Mouse (Mus musculus) stomach, embryonic 15.5 days (tissue): Measurements from ENCODE around the gene Surf6. TPM values are rescaled to one million over a fixed set of nuclear protein-coding genes. Genes with fewer than 3 reads are reported as not detected.

Experiments used
- ATAC-seq: fragments of 200-750 bp; cut with Nextera tagmentation; 2 replicates; pipeline ENCODE4 v1.8.0; 2017; ENCODE audit warnings: low read depth, moderate number of reproducible peaks, moderate TSS enrichment; ENCODE audit not compliant: insufficient read depth, low FRiP score
- H3K27ac ChIP-seq: fragments of 300-500 bp; sonication (generic); 2 replicates; pipeline ENCODE4 v1.5.1; 2015; ENCODE audit warnings: mild to moderate bottlenecking, inconsistent platforms
- H3K27me3 ChIP-seq: fragments of 300-500 bp; sonication (generic); replicated peaks from 2 replicates; pipeline ENCODE4 v1.6.1; 2015; ENCODE audit warnings: inconsistent platforms
- H3K36me3 ChIP-seq: fragments of 300-500 bp; sonication (generic); 2 replicates; pipeline ENCODE4 v1.6.1; 2015; ENCODE audit warnings: inconsistent platforms
- H3K4me1 ChIP-seq: fragments of 300-500 bp; sonication (generic); 2 replicates; pipeline ENCODE4 v1.6.1; 2015; ENCODE audit warnings: inconsistent platforms
- H3K4me2 ChIP-seq: fragments of 300-500 bp; sonication (generic); 2 replicates; pipeline ENCODE4 v1.6.1; 2015; ENCODE audit warnings: mild to moderate bottlenecking, inconsistent platforms
- H3K4me3 ChIP-seq: fragments of 300-500 bp; sonication (generic); replicated peaks from 2 replicates; pipeline ENCODE4 v1.5.1; 2015; ENCODE audit warnings: inconsistent platforms
- H3K9ac ChIP-seq: fragments of 300-500 bp; sonication (generic); 2 replicates; pipeline ENCODE4 v1.6.1; 2015; ENCODE audit warnings: inconsistent platforms
- H3K9me3 ChIP-seq: fragments of 300-500 bp; sonication (generic); 2 replicates; pipeline ENCODE4 v1.6.1; 2016; ENCODE audit warnings: inconsistent platforms
- WGBS: fragments of 180-500 bp; shearing (Covaris S2); methylation state at CpG from one replicate; pipeline ENCODE4 v1.1.7; 2015; 5-methylcytosine and 5-hydroxymethylcytosine counted together
- polyA plus RNA-seq: library from polyadenylated mRNA; unstranded; fragments of >200 nt; fragmentation: Nextera tagmentation; extraction: Ambion mirVana; gene quantifications from 2 replicates; pipeline ENCODE4 v1.2.1, GENCODE M21; 2015

Gene Surf6
- polyA plus RNA-seq, 1 experiment from 2014 or later, result 25.2 TPM

DNA sequence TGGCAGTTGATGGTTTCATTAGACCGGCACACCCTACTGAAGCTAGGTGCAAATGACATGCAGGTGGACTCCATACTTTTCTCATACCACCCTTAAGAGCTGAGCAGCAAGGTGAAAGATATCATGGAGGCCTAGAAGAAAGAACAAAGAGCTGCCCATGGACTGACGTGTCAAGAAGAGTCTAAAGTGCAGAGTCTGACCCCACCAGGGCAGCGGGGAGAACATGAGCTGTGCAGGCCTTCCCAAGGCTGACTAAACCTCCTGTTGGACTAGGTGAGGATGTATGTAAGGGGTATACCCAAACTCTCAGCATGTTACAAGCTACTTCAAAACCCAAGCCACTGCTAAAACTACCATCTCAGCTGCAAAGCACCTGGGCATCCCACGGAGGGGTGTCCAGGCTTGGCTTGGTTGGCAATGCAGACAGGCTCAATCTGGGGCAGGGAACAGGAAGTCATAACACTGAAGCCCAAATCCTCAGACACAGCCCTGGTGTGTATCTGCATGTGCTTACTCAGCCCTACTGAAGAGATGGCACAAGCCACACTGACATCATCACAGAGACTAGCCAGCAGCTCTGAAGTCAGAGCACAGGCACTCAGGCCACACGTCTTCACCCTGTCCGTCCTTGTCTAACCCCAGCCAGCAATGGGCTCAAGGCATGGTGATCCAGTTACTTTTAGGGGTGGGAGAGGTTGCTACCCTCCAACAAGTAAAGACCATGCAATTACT is 25.2 kb upstream of the Surf6 start:
- no peaks in the 10 kb centered on the region for H3K9me3 ChIP-seq

DNA sequence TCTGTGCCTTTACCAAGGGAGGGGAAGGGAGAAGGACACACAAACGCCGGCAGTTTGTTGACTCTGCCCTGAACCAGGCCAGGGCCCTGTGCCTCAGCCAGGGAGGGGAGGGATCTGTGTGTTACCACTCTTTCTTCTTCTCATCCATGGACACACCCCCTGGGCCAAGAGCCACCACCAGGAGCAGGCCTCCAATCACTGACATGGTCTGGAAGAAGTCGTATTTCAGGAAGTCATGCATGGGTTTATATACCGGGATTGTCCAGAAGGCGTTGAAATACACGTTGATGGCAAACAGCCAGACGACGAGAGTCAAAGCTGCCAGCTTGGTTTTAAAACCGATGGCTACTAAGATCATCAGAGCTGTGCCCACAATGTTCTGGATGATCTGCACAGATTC is 19.1 kb upstream of the Surf6 start:
- H3K27ac ChIP-seq, result no peak overlapping the region
- H3K4me3 ChIP-seq, result no peak overlapping the region
- no peaks in the 10 kb centered on the region for H3K27me3 ChIP-seq
- ATAC-seq, result peak; percentile 66; the same call in 1 of the 2 replicates
- 64% methylated on average over 9 of the region's 9 CpGs for WGBS
- H3K36me3 ChIP-seq, result peaks cover 79% of the 10 kb centered on the region
- H3K9ac ChIP-seq, result no peak overlapping the region
- peaks cover 13% of the 10 kb centered on the region for H3K4me1 ChIP-seq
- no peaks in the 10 kb centered on the region for H3K9me3 ChIP-seq
- H3K4me2 ChIP-seq, result no peak overlapping the region

More for the DNA sequence above, 25.2 kb upstream of the Surf6 start:
- ATAC-seq, result no peak
- Histone ChIP-seq H3K27me3 (no peaks in the 10 kb centered on the region), H3K9ac (no peak overlapping the region), H3K36me3 (peaks cover 54% of the 10 kb centered on the region), H3K27ac (no peak overlapping the region), H3K4me3 (no peak overlapping the region), H3K4me2 (no peak overlapping the region), H3K4me1 (peaks cover 17% of the 10 kb centered on the region)
- 84% methylated on average over 6 of the region's 6 CpGs for WGBS

DNA sequence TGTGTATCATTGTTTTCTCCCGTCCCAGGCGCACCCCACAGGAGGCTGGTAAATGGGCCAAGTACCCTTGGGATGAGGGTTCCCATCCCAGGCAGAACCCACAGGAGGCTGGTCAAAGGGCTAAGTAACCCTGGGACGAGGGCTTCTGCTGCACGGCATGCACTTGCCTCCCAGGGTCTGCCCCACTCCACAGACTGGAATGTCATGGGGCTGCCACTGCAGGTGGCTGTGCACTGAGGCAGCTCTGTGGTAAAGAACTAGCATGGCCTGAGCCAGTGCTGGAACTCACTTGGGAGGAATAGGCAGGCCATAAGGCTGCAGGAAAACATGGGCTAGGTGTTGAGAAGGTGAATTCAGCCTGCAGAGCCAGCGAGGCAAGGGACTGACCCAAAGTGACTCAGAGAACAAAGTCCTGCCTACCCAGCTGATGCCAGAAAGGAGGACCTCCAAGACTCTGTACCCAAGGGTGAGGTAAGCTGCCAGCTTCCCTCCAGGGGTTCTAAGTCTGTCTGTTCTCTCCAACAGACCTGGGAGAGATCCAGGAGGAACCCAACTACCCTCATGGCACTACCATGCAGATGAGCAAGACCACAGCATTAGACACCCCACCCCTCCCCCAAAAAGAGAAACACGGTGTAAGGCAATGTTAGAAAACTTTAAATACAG is 17.6 kb upstream of the Surf6 start:
- no peak for ATAC-seq
- no peak overlapping the region for H3K4me3 ChIP-seq
- no peaks in the 10 kb centered on the region for H3K9me3 ChIP-seq
- H3K9ac ChIP-seq, result no peak overlapping the region
- peaks cover 17% of the 10 kb centered on the region for H3K4me1 ChIP-seq
- H3K36me3 ChIP-seq, result peaks cover 66% of the 10 kb centered on the region
- no peak overlapping the region for H3K27ac ChIP-seq
- H3K27me3 ChIP-seq, result no peaks in the 10 kb centered on the region
- 89% methylated on average over 6 of the region's 6 CpGs for WGBS
- no peak overlapping the region for H3K4me2 ChIP-seq

DNA sequence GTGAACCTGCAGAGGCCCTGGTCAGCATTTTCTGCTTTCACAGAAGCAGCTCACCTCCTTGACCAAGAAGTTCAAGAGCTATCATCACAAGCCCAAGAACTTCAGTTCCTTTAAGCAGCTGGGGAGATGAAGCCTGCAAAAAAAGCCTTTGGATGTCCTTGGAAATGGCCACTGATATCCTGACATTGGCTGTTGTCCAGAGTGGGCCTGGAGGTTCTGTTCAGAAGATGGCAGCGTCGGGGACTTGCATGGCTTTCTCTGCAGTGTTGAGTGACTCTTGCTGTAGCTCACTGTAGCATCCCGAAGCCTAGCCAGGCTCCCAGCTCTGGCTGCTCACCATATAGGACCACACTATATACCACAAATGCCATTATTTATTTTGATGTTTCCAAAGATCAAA is 17.0 kb upstream of the Surf6 start:
- no peak overlapping the region for H3K27ac ChIP-seq
- no peak overlapping the region for H3K4me2 ChIP-seq
- peaks cover 61% of the 10 kb centered on the region for H3K36me3 ChIP-seq
- peaks cover 21% of the 10 kb centered on the region for H3K4me1 ChIP-seq
- H3K4me3 ChIP-seq, result no peak overlapping the region
- H3K27me3 ChIP-seq, result no peaks in the 10 kb centered on the region
- no peak overlapping the region for H3K9ac ChIP-seq
- no peak for ATAC-seq
- WGBS, result 86% methylated on average over 3 of the region's 3 CpGs
- H3K9me3 ChIP-seq, result no peaks in the 10 kb centered on the region

DNA sequence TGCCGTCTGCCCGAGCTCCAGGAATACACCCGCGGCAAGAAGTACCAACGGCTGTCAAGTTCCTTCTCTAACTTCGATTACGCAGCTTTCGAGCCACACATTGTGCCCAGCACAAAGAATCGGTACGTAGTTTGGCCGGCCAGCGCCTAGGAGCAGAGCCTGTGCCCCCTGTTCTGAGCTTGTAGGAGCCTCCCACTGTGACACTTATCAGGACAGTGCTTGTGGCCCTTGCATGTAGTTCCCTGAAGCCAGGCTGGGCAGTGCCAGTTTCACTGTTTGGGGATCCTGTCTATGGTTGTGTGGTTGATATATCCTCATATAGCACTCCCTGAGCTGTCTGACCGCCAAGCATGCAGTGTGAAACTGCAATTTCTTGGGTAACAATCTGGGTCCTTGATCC is 14.1 kb upstream of the Surf6 start:
- H3K9ac ChIP-seq, result peak overlapping the region; percentile 55
- peaks cover 62% of the 10 kb centered on the region for H3K36me3 ChIP-seq
- H3K27me3 ChIP-seq, result no peaks in the 10 kb centered on the region
- H3K9me3 ChIP-seq, result no peaks in the 10 kb centered on the region
- peak overlapping the region; percentile 77 for H3K27ac ChIP-seq
- 2% methylated on average over 13 of the region's 13 CpGs for WGBS
- peak overlapping the region; percentile 95 for H3K4me2 ChIP-seq
- 0 out of 2 replicates have a peak, but pooled peaks have one; percentile 5 for ATAC-seq
- H3K4me3 ChIP-seq, result peak overlapping the region; percentile 74
- H3K4me1 ChIP-seq, result peaks cover 28% of the 10 kb centered on the region

DNA sequence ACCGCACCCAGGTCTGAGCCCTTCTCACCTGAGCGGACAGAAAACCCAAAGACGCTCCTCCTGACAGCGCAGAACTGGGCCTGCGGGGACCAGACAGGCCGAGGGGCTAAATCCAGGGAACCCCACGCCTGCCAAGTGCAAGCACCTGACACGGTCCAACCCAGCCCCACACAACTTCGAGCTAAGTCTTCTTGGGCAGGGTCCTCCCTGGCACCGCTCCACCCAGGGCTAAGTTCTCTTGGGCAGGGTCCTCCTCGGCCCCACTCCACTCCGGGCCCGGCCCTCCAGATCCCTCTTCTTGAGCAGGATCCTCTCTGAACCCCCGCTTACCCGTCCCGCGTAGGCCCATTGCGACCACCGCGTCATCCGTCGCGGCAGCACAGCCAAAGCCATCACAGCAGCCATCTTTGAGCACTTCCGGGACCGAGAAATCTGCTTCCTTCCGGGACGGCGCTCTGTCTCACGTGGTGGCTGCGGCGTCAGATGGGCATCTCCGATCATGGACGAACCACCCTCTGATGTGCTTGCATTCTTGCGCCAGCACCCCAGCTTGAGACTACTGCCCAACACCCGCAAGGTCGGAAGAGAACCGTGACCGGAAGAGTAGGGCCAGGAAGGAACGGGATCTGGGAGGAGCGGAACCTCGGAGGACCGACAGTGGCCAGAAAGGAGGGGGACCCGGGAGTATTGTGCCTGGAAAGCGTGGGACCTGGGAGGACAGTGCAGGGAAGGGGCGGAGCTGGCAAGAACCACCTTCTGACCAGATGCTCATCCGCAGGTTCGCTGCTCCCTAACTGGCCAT is 13.4 kb upstream of the Surf6 start, which contains the start of the genes Surf2 and Surf1:
TSS of gene Surf2 (plus strand) at position 441 of the 802 bp plus-strand sequence.
TSS of gene Surf1 (minus strand) at position 604 of the 802 bp plus-strand sequence.
- H3K9me3 ChIP-seq, result no peaks in the 10 kb centered on the region
- peak within 1 kb of the TSS; percentile 77 for H3K27ac ChIP-seq
- H3K27me3 ChIP-seq, result no peaks in the 10 kb centered on the region
- H3K4me2 ChIP-seq, result peak within 1 kb of the TSS; percentile 95
- peak within 1 kb of the TSS; percentile 74 for H3K4me3 ChIP-seq
- ATAC-seq, result peak; percentile 67
- H3K9ac ChIP-seq, result peak within 1 kb of the TSS; percentile 55
- peaks cover 57% of the 10 kb centered on the region for H3K36me3 ChIP-seq
- 2% methylated on average over 47 of the region's 47 CpGs for WGBS
- peaks cover 30% of the 10 kb centered on the region for H3K4me1 ChIP-seq

DNA sequence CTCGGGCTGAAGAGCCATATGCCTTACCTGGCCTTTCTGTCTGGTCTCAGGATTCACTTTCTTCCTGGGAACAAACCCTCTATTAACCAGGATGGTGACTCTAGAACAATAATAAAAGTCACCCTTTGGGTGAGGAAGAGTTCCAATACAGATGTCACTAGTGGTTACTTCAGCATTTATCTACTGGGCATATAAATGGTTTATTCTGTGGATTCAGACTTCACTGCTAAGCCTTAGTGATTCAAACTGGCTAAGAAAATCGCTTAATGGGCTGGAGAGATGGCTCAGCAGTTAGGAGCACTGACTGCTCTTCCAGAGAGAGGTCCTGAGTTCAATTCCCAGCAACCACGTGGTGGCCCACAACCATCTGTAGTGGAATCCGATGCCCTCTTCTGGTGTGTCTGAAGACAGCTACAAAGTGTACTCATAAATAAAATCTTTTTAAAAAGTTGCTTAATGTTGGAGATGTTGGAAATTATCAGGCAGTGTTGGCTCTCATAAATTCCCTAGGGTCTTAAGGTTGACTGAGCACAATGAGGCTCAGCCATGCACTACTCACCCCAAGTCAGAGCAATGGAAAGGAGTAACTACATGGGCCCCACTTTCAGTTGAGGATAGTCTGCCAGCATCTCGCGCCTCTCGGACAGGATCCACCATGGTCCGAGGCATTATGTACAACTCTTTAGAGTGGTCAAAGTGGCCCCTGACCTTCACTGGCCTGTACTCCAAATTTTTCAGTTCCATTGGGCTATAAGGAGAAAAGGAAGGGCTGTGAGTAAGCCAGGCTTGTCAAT is 11.7 kb upstream of the Surf6 start:
- peaks cover 40% of the 10 kb centered on the region for H3K36me3 ChIP-seq

DNA sequence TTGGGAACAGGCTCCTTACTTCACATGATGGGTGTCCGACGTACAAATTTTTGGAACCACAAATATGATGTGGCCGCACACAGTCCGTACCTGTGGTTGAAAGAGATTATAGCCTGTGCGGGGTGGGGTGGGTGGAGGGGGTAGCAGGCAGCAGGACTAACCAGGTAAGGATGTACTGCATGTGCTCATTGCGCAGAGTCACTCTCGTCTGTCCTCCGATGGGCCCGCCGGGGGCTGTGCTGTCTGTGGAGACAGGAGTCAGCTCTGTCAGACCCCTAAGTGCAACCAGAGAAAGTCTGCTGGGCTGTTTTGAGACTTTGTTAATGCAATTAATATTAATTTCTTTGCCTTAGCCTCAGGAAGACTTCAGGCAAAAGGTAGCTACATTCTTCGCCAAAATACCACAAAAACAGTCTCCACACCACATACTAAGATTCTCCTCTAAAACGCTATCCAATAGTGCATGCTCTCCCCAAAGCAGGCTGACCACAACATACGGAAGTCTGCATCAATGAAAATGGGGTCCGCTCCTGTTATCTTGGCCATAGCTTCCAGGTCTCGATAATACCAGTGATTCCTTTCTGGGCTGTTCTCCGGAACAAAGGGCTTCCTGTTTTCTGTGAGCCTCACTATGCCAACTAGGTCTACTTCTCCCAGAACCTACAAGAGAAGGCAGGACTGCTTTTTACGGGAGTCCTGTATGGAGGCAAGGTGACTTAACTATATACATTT is 10.9 kb upstream of the Surf6 start:
- no peak overlapping the region for H3K4me2 ChIP-seq
- WGBS, result 80% methylated on average over 17 of the region's 17 CpGs
- peaks cover 39% of the 10 kb centered on the region for H3K4me1 ChIP-seq
- ATAC-seq, result no peak
- H3K36me3 ChIP-seq, result peaks cover 33% of the 10 kb centered on the region
- no peak overlapping the region for H3K4me3 ChIP-seq
- no peaks in the 10 kb centered on the region for H3K27me3 ChIP-seq
- no peaks in the 10 kb centered on the region for H3K9me3 ChIP-seq
- H3K9ac ChIP-seq, result no peak overlapping the region
- H3K27ac ChIP-seq, result no peak overlapping the region

More for the DNA sequence above, 11.7 kb upstream of the Surf6 start:
- H3K27ac ChIP-seq, result no peak overlapping the region
- H3K4me2 ChIP-seq, result peak overlapping the region; percentile 95
- no peaks in the 10 kb centered on the region for H3K9me3 ChIP-seq
- 59% methylated on average over 8 of the region's 8 CpGs for WGBS
- H3K4me1 ChIP-seq, result peaks cover 33% of the 10 kb centered on the region
- H3K27me3 ChIP-seq, result no peaks in the 10 kb centered on the region
- no peak overlapping the region for H3K4me3 ChIP-seq
- ATAC-seq, result no peak
- H3K9ac ChIP-seq, result no peak overlapping the region

DNA sequence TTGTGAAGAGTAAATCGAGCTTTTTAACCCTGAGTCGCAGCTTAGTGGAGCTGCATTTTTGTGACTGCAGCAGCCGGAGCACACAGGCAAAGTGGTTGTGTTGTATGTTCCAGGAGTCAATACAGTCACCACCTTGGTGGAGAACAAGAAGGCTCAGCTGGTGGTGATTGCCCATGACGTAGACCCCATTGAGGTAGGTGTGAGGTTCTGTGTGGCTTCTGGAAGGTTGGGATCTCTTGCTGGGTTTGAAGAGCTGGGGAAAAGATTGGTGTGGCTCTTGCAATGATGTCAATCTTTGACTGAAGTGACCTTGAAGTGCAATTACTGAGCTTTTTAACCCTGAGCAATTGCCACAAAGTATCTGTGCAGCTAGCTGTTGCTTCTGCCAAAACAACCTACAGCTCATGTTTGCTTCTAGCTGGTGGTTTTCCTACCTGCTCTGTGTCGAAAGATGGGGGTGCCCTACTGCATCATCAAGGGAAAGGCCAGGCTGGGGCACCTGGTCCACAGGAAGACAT is 9.6 kb upstream of the Surf6 start:
- H3K27ac ChIP-seq, result no peak overlapping the region
- WGBS, result 68% methylated on average over 5 of the region's 5 CpGs
- no peak for ATAC-seq

DNA sequence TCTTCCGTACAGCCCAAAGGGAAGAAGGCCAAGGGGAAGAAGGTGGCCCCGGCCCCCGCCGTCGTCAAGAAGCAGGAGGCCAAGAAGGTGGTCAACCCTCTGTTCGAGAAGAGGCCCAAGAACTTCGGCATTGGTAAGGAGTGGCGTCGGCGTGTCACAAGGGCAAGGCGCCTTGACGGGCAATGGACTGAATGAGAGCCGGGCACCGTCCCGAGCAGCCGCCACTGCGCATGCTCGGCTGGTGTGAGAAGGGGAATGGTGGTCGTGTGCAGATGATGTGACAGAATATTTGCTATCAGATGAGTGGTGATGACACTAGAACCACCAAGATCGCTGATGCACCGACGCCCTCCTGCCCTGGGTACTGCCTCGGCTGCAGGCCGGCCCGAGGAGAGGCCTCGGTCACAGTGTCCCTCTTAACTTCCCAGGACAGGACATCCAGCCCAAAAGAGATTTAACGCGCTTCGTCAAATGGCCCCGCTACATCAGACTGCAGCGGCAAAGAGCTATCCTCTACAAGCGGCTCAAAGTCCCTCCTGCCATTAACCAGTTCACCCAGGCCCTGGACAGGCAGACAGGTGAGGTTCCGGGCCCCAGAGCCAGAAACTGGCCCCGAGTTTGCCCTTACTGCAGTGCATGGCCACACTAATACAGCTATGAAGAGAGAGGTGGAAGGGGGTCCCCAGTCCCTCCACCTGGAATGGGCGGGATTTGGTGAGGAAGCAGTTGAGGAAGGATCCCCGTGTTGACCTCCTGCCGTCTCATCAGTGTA is 8.5 kb upstream of the Surf6 start:
- Histone ChIP-seq H3K4me2 (peak overlapping the region; percentile 89), H3K27ac (peak overlapping the region; percentile 89), H3K27me3 (no peaks in the 10 kb centered on the region), H3K9ac (peak overlapping the region; percentile 93), H3K36me3 (peaks cover 43% of the 10 kb centered on the region), H3K4me1 (peaks cover 28% of the 10 kb centered on the region), H3K4me3 (peak overlapping the region; percentile 65), H3K9me3 (no peaks in the 10 kb centered on the region)
- WGBS, result under 1% methylated on average over 37 of the region's 37 CpGs
- peak; percentile 24 for ATAC-seq

More for the DNA sequence above, 9.6 kb upstream of the Surf6 start:
- Histone ChIP-seq H3K4me1 (peaks cover 34% of the 10 kb centered on the region), H3K27me3 (no peaks in the 10 kb centered on the region), H3K36me3 (peaks cover 32% of the 10 kb centered on the region), H3K9ac (peak overlapping the region; percentile 93), H3K9me3 (no peaks in the 10 kb centered on the region), H3K4me2 (peak overlapping the region; percentile 89), H3K4me3 (peak overlapping the region; percentile 65)
